Mouse (Mus musculus): Measurements from ENCODE around the gene Fbn1.

Fbn1 gene

GRCm38 (mm10) chr2:125498216-125498615, 9.6 kb downstream of the Fbn1 start:
- DNase-seq = no peak

GRCm38 (mm10) chr2:125496696-125497095, 11.1 kb downstream of the Fbn1 start:
- no peak for DNase-seq

- no peak for DNase-seq
Measured at GRCm38 (mm10) chr2:125494831-125495812, 12.7 kb downstream of the Fbn1 start.

GRCm38 (mm10) chr2:125494291-125494690, 13.5 kb downstream of the Fbn1 start:
- DNase-seq = no peak

- DNase-seq = no peak
Measured at GRCm38 (mm10) chr2:125492050-125492900, 15.5 kb downstream of the Fbn1 start.

GRCm38 (mm10) chr2:125489979-125490378, 17.8 kb downstream of the Fbn1 start:
- DNase-seq = no peak

- no peak for DNase-seq
Measured at GRCm38 (mm10) chr2:125484910-125485309, 22.9 kb downstream of the Fbn1 start.

GRCm38 (mm10) chr2:125484164-125484563, 23.6 kb downstream of the Fbn1 start:
- no peak for DNase-seq

- DNase-seq = no peak
Measured at GRCm38 (mm10) chr2:125481531-125482317, 26.1 kb downstream of the Fbn1 start.

GRCm38 (mm10) chr2:125481116-125481515, 26.7 kb downstream of the Fbn1 start:
- DNase-seq = no peak

GRCm38 (mm10) chr2:125480057-125480456, 27.7 kb downstream of the Fbn1 start:
- no peak for DNase-seq

- no peak for DNase-seq
Measured at GRCm38 (mm10) chr2:125478705-125479104, 29.1 kb downstream of the Fbn1 start.

GRCm38 (mm10) chr2:125477367-125477766, 30.4 kb downstream of the Fbn1 start:
- no peak for DNase-seq

GRCm38 (mm10) chr2:125476231-125476630, 31.6 kb downstream of the Fbn1 start:
- DNase-seq = no peak

GRCm38 (mm10) chr2:125474690-125475089, 33.1 kb downstream of the Fbn1 start:
- no peak for DNase-seq

GRCm38 (mm10) chr2:125473228-125473627, 34.6 kb downstream of the Fbn1 start:
- no peak for DNase-seq

GRCm38 (mm10) chr2:125471721-125472120, 36.1 kb downstream of the Fbn1 start:
- no peak for DNase-seq

GRCm38 (mm10) chr2:125470553-125471295, 37.1 kb downstream of the Fbn1 start:
- DNase-seq = no peak

GRCm38 (mm10) chr2:125464036-125464435, 43.8 kb downstream of the Fbn1 start:
- DNase-seq = no peak

- DNase-seq = no peak
Measured at GRCm38 (mm10) chr2:125459087-125459486, 48.7 kb downstream of the Fbn1 start.

GRCm38 (mm10) chr2:125456059-125456789, 51.6 kb downstream of the Fbn1 start:
- DNase-seq = peak in 1 of 2 experiments; percentile 13
